Mouse (Mus musculus) liver, adult 10 weeks (tissue): ENCODE measurements around the gene Angel2. TPM values are rescaled to one million over a fixed set of nuclear protein-coding genes. Genes with fewer than 3 reads are reported as not detected.

Experiments
- polyA plus RNA-seq: library from polyadenylated mRNA; stranded (reverse); fragments of 350-450 nt; fragmentation: Illumina TruSeq; extraction: RNeasy Lipid Tissue Mini Kit (QIAGEN cat#74804); gene quantifications from one replicate; pipeline ENCODE4 v1.2.3, GENCODE M21; 2014; ENCODE audit warnings: low read depth, low replicate concordance

The Angel2 gene
- polyA plus RNA-seq: 14.8 TPM

DNA sequence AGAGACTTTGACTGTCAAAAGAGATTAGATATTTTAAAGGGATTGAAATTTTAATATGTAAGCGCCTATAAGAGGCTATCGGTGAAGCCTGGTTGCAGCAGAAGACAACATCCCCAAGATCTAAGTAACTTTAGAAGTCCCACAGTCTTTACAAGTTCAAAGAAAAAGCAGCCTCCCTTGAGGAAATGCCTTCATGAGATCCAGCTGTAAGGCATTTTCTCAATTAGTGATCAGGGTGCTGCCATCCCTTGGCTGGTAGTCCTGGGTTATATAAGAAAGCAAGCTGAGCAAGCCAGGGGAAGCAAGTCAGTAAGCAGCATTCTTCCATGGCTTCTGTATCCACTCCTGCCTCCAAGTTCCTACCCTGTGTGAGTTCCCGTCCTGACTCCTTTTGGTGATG lies at the start of gene Angel2:
Angel2 (plus strand) TSS at position 301 of the 400 bp plus-strand sequence.

DNA sequence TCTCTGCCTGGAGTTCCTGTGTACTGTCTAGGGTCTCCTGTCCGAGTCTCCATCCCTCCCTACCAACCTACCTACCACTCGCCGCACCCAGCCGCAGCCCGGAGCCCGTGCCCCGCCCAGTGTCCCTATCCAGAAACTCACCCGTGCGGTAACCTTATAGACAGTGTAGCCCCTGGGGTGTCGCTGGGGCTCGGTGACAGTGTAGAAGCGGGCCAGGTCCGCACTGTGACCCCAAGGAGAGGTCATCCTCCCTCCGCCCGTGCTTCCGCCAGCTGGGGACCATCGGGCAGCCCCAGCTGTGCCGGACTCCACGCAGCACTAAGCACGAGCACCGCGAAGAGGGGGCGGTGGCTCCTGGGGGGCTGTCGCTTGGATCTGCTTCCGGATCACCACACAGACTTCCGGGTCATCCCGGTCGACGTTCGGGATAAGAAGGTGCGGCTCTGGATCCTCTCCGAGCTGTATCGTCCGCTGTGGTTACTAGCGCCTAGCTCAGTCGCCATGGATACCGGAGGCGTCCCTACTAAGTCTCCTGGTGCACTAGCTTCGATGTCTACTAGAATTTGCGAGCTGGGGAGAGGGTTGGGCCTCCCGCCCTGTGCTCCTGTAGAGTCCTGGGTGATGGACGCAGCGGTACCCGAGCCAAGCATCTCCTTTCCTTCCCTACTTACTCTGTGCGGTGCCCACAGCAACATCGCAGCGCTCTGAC lies 13.3 kb upstream of the Angel2 start, which contains the start of gene Rps6kc1:
Rps6kc1 (minus strand) TSS at position 356 of the 709 bp plus-strand sequence.

DNA sequence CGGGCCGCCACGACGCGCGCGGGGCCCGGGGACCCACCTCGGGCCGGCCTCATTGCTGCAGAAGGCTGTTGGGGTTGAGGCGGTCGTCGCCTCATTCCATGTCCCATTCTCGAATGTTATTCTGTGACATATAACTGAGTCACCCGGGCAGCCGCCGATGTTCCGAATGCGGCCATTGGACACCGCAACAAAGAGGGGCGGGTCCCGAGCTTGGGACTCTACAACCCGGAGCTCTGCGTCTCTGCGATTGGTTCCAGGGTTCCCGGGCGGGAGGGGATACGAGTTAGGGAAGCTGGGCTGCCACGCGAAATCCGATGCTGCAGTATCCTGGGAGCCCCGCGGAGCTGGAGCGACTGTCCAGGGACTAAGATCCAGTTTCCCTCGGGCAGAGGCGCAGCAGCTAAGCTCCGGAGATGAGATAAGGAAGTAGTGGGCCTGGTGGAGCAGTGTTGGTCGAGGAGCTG lies 54.2 kb downstream of the Angel2 start, which contains the start of gene Vash2:
Vash2 (minus strand) TSS at position 197 of the 464 bp plus-strand sequence.

Other genes starting within 250 kb of the Angel2 start
- gene Rps6kc1, start 13.3 kb upstream of the Angel2 start, polyA plus RNA-seq: 2.3 TPM
- gene Vash2, start 54.2 kb downstream of the Angel2 start, polyA plus RNA-seq: not detected
- gene Flvcr1, start 101.0 kb downstream of the Angel2 start, polyA plus RNA-seq: 7.3 TPM
- not detected for gene Spata45, start 111.5 kb downstream of the Angel2 start, polyA plus RNA-seq
- gene Tatdn3, start 137.8 kb downstream of the Angel2 start, polyA plus RNA-seq: 11.2 TPM
- not detected for gene Nsl1, start 137.9 kb downstream of the Angel2 start, polyA plus RNA-seq
- gene Batf3, start 172.7 kb downstream of the Angel2 start, polyA plus RNA-seq: not detected
- gene Fam71a, start 239.7 kb downstream of the Angel2 start, polyA plus RNA-seq: not detected